ENCODE assay signal across 24 mouse cellular contexts in the genomic region with DNA sequence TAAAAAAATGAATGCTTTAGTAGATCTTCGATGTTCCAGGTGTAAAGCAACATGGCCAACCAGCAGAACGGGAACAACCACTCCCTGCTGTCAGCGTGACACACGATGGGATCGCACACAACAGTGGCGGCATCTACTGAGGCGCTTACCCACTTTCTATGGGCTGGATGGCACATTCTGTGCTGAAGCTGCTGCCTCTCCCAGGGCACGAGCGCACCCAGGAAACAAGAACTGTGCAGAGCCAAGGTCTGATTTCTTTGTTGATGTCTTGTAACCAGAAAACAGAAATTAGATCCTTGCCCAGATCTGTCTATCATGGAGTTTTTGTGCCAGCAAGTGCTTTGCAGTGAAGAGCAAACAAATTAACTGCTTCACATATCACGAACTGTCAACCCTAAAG.
DNase-seq lines count a peak whose midpoint lies in the region; ATAC-seq and TF ChIP-seq lines count a peak whose summit lies in the region.
"Had no signal": no experiment of that assay in that cellular context is flagged by ENCODE, and none has a peak within 500 bp of the region (broad histone marks: within the 10 kb centered on the region; RNA-seq: fewer than 3 reads in every experiment).

No protein-coding gene starts in this region.

- no peak overlapping the region for H3K4me2 ChIP-seq in forebrain, embryonic 14.5 days (ENCODE audit: low read length)
- no peak overlapping the region for H3K4me2 ChIP-seq in midbrain, postnatal 0 days (ENCODE audit: low read depth, low read length, poor library complexity, severe bottlenecking)
- no peak overlapping the region for H3K4me2 ChIP-seq in midbrain, embryonic 11.5 days
- no peak overlapping the region for H3K4me2 ChIP-seq in embryonic facial prominence, embryonic 15.5 days (replicated peaks)
- H3K4me2 ChIP-seq: hindbrain, embryonic 13.5 days; midbrain, embryonic 13.5 days had no signal

- no peak for TF ChIP-seq CTCF in midbrain, postnatal 0 days (IDR thresholded peaks at IDR 0.05)

- H3K36me3 ChIP-seq in forebrain, embryonic 14.5 days (ENCODE audit: control insufficient read depth, insufficient read depth, low read length), result no peaks in the 10 kb centered on the region
- H3K36me3 ChIP-seq in forebrain, embryonic 10.5 days (replicated peaks), result no peaks in the 10 kb centered on the region
- no peaks in the 10 kb centered on the region for H3K36me3 ChIP-seq in midbrain, postnatal 0 days (ENCODE audit: insufficient read depth, low read length)
- no peaks in the 10 kb centered on the region; the same call in 1 of the 2 replicates for H3K36me3 ChIP-seq in midbrain, embryonic 11.5 days (ENCODE audit: control insufficient read depth, insufficient read depth, low read length)
- no peaks in the 10 kb centered on the region for H3K36me3 ChIP-seq in embryonic facial prominence, embryonic 15.5 days
- H3K36me3 ChIP-seq: hindbrain, embryonic 13.5 days; limb, embryonic 10.5 days; midbrain, embryonic 13.5 days had no signal

- H3K4me1 ChIP-seq in forebrain, embryonic 14.5 days (ENCODE audit: control insufficient read depth, insufficient read depth, low read length), result no peaks in the 10 kb centered on the region
- H3K4me1 ChIP-seq in forebrain, embryonic 10.5 days, result no peaks in the 10 kb centered on the region
- H3K4me1 ChIP-seq in midbrain, postnatal 0 days (ENCODE audit: insufficient read depth, low read length), result no peaks in the 10 kb centered on the region
- H3K4me1 ChIP-seq in midbrain, embryonic 11.5 days (ENCODE audit: control insufficient read depth, insufficient read depth, low read length), result no peaks in the 10 kb centered on the region
- H3K4me1 ChIP-seq in embryonic facial prominence, embryonic 15.5 days, result no peaks in the 10 kb centered on the region
- H3K4me1 ChIP-seq: hindbrain, embryonic 13.5 days; midbrain, embryonic 13.5 days had no signal

- no peaks in the 10 kb centered on the region for H3K27me3 ChIP-seq in forebrain, embryonic 14.5 days (replicated peaks; ENCODE audit: control insufficient read depth, insufficient read depth, low read length)
- H3K27me3 ChIP-seq in forebrain, embryonic 10.5 days (ENCODE audit: poor library complexity, severe bottlenecking), result no peaks in the 10 kb centered on the region
- H3K27me3 ChIP-seq in midbrain, postnatal 0 days (ENCODE audit: insufficient read depth, low read length), result no peaks in the 10 kb centered on the region
- H3K27me3 ChIP-seq in midbrain, embryonic 11.5 days (ENCODE audit: control insufficient read depth, insufficient read depth, low read length), result no peaks in the 10 kb centered on the region
- H3K27me3 ChIP-seq in embryonic facial prominence, embryonic 15.5 days, result no peaks in the 10 kb centered on the region
- H3K27me3 ChIP-seq: hindbrain, embryonic 13.5 days; midbrain, embryonic 13.5 days; Patski had no signal

- no peak overlapping the region for H3K27ac ChIP-seq in forebrain, embryonic 14.5 days (ENCODE audit: low read depth, low read length)
- no peak overlapping the region for H3K27ac ChIP-seq in forebrain, embryonic 10.5 days
- H3K27ac ChIP-seq in midbrain, postnatal 0 days (ENCODE audit: low read depth, low read length), result no peak overlapping the region
- no peak overlapping the region for H3K27ac ChIP-seq in midbrain, embryonic 11.5 days (ENCODE audit: low read depth, low read length)
- peak overlapping the region; percentile 58 for H3K27ac ChIP-seq in embryonic facial prominence, embryonic 15.5 days (replicated peaks)
- H3K27ac ChIP-seq: heart, adult 2 months; hindbrain, embryonic 13.5 days; left cerebral cortex, adult 2 months; limb, embryonic 10.5 days; midbrain, embryonic 13.5 days had no signal

- 80% methylated on average over 10 of the region's 10 CpGs for WGBS in forebrain, embryonic 14.5 days
- WGBS in forebrain, embryonic 10.5 days, result 93% methylated on average over 10 of the region's 10 CpGs
- WGBS in midbrain, postnatal 0 days, result 84% methylated on average over 10 of the region's 10 CpGs
- WGBS in midbrain, embryonic 11.5 days, result 95% methylated on average over 10 of the region's 10 CpGs
- WGBS in embryonic facial prominence, embryonic 15.5 days, result 70% methylated on average over 10 of the region's 10 CpGs

- no peak overlapping the region for H3K9ac ChIP-seq in forebrain, embryonic 14.5 days (ENCODE audit: low read length)
- H3K9ac ChIP-seq in midbrain, postnatal 0 days (replicated peaks; ENCODE audit: low read length, poor library complexity, severe bottlenecking), result no peak overlapping the region
- no peak overlapping the region for H3K9ac ChIP-seq in midbrain, embryonic 11.5 days (ENCODE audit: low read length)
- no peak overlapping the region for H3K9ac ChIP-seq in embryonic facial prominence, embryonic 15.5 days
- H3K9ac ChIP-seq: hindbrain, embryonic 13.5 days; midbrain, embryonic 13.5 days had no signal

- DNase-seq in forebrain, embryonic 14.5 days (ENCODE audit: low spot score), result peak; percentile 54
- no peak for DNase-seq in forebrain, embryonic 10.5 days (ENCODE audit: extremely low spot score, low spot score)
- DNase-seq in midbrain, postnatal 0 days (ENCODE audit: low spot score), result peak; percentile 44
- no peak for DNase-seq in midbrain, embryonic 11.5 days (ENCODE audit: low spot score, missing footprints)
- DNase-seq in skeletal muscle tissue, adult 2 months (ENCODE audit: low read depth, low spot score), result peak; percentile 39
- DNase-seq in lung, postnatal 4 days, result no peak
- DNase-seq: adrenal gland, postnatal 10 days; cerebellum, adult 8-10 months; gastrocnemius, postnatal 14 days; kidney, adult 8-10 months; kidney, postnatal 10 days; liver; right cerebral cortex, postnatal 25 days; thymus, postnatal 14 days had no signal

- no peaks in the 10 kb centered on the region for H3K9me3 ChIP-seq in forebrain, embryonic 14.5 days (replicated peaks; ENCODE audit: control insufficient read depth, low read length)
- H3K9me3 ChIP-seq in forebrain, embryonic 10.5 days, result no peaks in the 10 kb centered on the region
- no peaks in the 10 kb centered on the region for H3K9me3 ChIP-seq in midbrain, postnatal 0 days (ENCODE audit: low read length)
- H3K9me3 ChIP-seq in midbrain, embryonic 11.5 days (ENCODE audit: control insufficient read depth, low read length), result no peaks in the 10 kb centered on the region
- no peaks in the 10 kb centered on the region for H3K9me3 ChIP-seq in embryonic facial prominence, embryonic 15.5 days (replicated peaks)
- H3K9me3 ChIP-seq: hindbrain, embryonic 13.5 days; limb, embryonic 10.5 days; midbrain, embryonic 13.5 days had no signal

- no peak overlapping the region for H3K4me3 ChIP-seq in forebrain, embryonic 14.5 days (ENCODE audit: low read depth, low read length)
- H3K4me3 ChIP-seq in forebrain, embryonic 10.5 days, result no peak overlapping the region
- H3K4me3 ChIP-seq in midbrain, postnatal 0 days (ENCODE audit: low read depth, low read length), result no peak overlapping the region
- H3K4me3 ChIP-seq in midbrain, embryonic 11.5 days (ENCODE audit: low read depth, low read length), result no peak overlapping the region
- no peak overlapping the region for H3K4me3 ChIP-seq in embryonic facial prominence, embryonic 15.5 days (replicated peaks)
- H3K4me3 ChIP-seq: heart, adult 2 months; hindbrain, embryonic 13.5 days; left cerebral cortex, adult 2 months; limb, embryonic 10.5 days; midbrain, embryonic 13.5 days had no signal

- ATAC-seq in forebrain, embryonic 14.5 days, result no peak
- ATAC-seq in midbrain, postnatal 0 days (ENCODE audit: low FRiP score), result peak; percentile 47; the same call in 1 of the 2 replicates
- no peak for ATAC-seq in midbrain, embryonic 11.5 days (ENCODE audit: low FRiP score)
- no peak for ATAC-seq in embryonic facial prominence, embryonic 15.5 days (ENCODE audit: insufficient number of reproducible peaks, low FRiP score, low TSS enrichment, low read depth)
- no peak for ATAC-seq in frontal cortex, adult (ENCODE audit: low TSS enrichment)
- ATAC-seq: CD4-positive, CD25-positive, alpha-beta regulatory T cell, adult 4 months; inflammation-experienced regulatory T-cells, adult 6 months; midbrain, embryonic 13.5 days; Patski had no signal

Comparison
In these comparisons a context has a peak if more than half of its experiments do, and no peak if none do; other contexts are left out.
1. DNase-seq: peak in forebrain, embryonic 14.5 days (single experiment), midbrain, postnatal 0 days (single experiment) and skeletal muscle tissue, adult 2 months (single experiment); none in forebrain, embryonic 10.5 days (single experiment), midbrain, embryonic 11.5 days (single experiment) and lung, postnatal 4 days (0 of 2).